Mouse (Mus musculus): ENCODE measurements around the gene Stmn3. TPM values are rescaled to one million over a fixed set of nuclear protein-coding genes. Genes with fewer than 3 reads are reported as not detected.

Stmn3 gene
- polyA plus RNA-seq, 1 experiment from 2014 or later: 56.5 TPM

- Histone ChIP-seq H3K36me3 (ENCODE audit: control insufficient read depth, insufficient read depth, low read length) (peaks cover 72% of the 10 kb centered on the region), H3K27me3 (replicated peaks; ENCODE audit: control insufficient read depth, insufficient read depth, low read length) (no peaks in the 10 kb centered on the region)
- no peak for DNase-seq (ENCODE audit: low spot score)
Observed at GRCm38 (mm10) chr2:181274639-181275038, 39.7 kb downstream of the Stmn3 start.

GRCm38 (mm10) chr2:181273829-181274228 lies 40.5 kb downstream of the Stmn3 start:
- no peak for ATAC-seq (replicated peaks; ENCODE audit: low FRiP score, low TSS enrichment, low read depth)
- H3K27ac ChIP-seq (ENCODE audit: low read depth): no peak overlapping the region
- H3K9ac ChIP-seq (ENCODE audit: low read length): no peak overlapping the region
- H3K36me3 ChIP-seq (ENCODE audit: control insufficient read depth, insufficient read depth, low read length): peaks cover 73% of the 10 kb centered on the region
- 94% methylated on average over 1 of the region's 2 CpGs for WGBS
- H3K9me3 ChIP-seq (ENCODE audit: control insufficient read depth, low read length): no peaks in the 10 kb centered on the region
- H3K27me3 ChIP-seq (replicated peaks; ENCODE audit: control insufficient read depth, insufficient read depth, low read length): no peaks in the 10 kb centered on the region
- no peak for DNase-seq (ENCODE audit: low spot score)
- H3K4me1 ChIP-seq (replicated peaks; ENCODE audit: control insufficient read depth, insufficient read depth, low read length): no peaks in the 10 kb centered on the region
- H3K4me2 ChIP-seq (ENCODE audit: low read length): no peak overlapping the region
- H3K4me3 ChIP-seq (ENCODE audit: low read depth, low read length): no peak overlapping the region

More at GRCm38 (mm10) chr2:181274639-181275038, 39.7 kb downstream of the Stmn3 start:
- H3K9me3 ChIP-seq (ENCODE audit: control insufficient read depth, low read length): no peaks in the 10 kb centered on the region
- H3K4me1 ChIP-seq (replicated peaks; ENCODE audit: control insufficient read depth, insufficient read depth, low read length): no peaks in the 10 kb centered on the region
- no peak overlapping the region for H3K4me3 ChIP-seq (ENCODE audit: low read depth, low read length)
- no peak overlapping the region for H3K27ac ChIP-seq (ENCODE audit: low read depth)
- no peak overlapping the region for H3K4me2 ChIP-seq (ENCODE audit: low read length)
- no peak overlapping the region for H3K9ac ChIP-seq (ENCODE audit: low read length)
- WGBS: 87% methylated on average over 4 of the region's 4 CpGs
- no peak for ATAC-seq (replicated peaks; ENCODE audit: low FRiP score, low TSS enrichment, low read depth)

GRCm38 (mm10) chr2:181272092-181272491 lies 42.2 kb downstream of the Stmn3 start:
- Histone ChIP-seq H3K36me3 (ENCODE audit: control insufficient read depth, insufficient read depth, low read length) (peaks cover 70% of the 10 kb centered on the region), H3K27ac (ENCODE audit: low read depth) (no peak overlapping the region)
- 79% methylated on average over 2 of the region's 2 CpGs for WGBS

GRCm38 (mm10) chr2:181266839-181267238 lies 47.5 kb downstream of the Stmn3 start:
- no peak overlapping the region for H3K27ac ChIP-seq (ENCODE audit: low read depth)
- H3K4me2 ChIP-seq (ENCODE audit: low read length): no peak overlapping the region
- no peak overlapping the region for H3K9ac ChIP-seq (ENCODE audit: low read length)
- no peaks in the 10 kb centered on the region for H3K27me3 ChIP-seq (replicated peaks; ENCODE audit: control insufficient read depth, insufficient read depth, low read length)
- DNase-seq (ENCODE audit: low spot score) (no peak), ATAC-seq (replicated peaks; ENCODE audit: low FRiP score, low TSS enrichment, low read depth) (no peak)
- H3K36me3 ChIP-seq (ENCODE audit: control insufficient read depth, insufficient read depth, low read length): peaks cover 77% of the 10 kb centered on the region
- H3K4me3 ChIP-seq (ENCODE audit: low read depth, low read length): no peak overlapping the region
- no peaks in the 10 kb centered on the region for H3K9me3 ChIP-seq (ENCODE audit: control insufficient read depth, low read length)
- 95% methylated on average over 2 of the region's 2 CpGs for WGBS
- no peaks in the 10 kb centered on the region for H3K4me1 ChIP-seq (replicated peaks; ENCODE audit: control insufficient read depth, insufficient read depth, low read length)

More at GRCm38 (mm10) chr2:181272092-181272491, 42.2 kb downstream of the Stmn3 start:
- DNase-seq (ENCODE audit: low spot score): no peak
- no peaks in the 10 kb centered on the region for H3K27me3 ChIP-seq (replicated peaks; ENCODE audit: control insufficient read depth, insufficient read depth, low read length)
- no peak overlapping the region for H3K4me2 ChIP-seq (ENCODE audit: low read length)
- no peak overlapping the region for H3K9ac ChIP-seq (ENCODE audit: low read length)
- no peaks in the 10 kb centered on the region for H3K4me1 ChIP-seq (replicated peaks; ENCODE audit: control insufficient read depth, insufficient read depth, low read length)
- H3K4me3 ChIP-seq (ENCODE audit: low read depth, low read length): no peak overlapping the region
- no peak for ATAC-seq (replicated peaks; ENCODE audit: low FRiP score, low TSS enrichment, low read depth)
- no peaks in the 10 kb centered on the region for H3K9me3 ChIP-seq (ENCODE audit: control insufficient read depth, low read length)

Other genes with a start within 250 kb of the Stmn3 start
- 2.0 and 2.4 TPM in 2 replicates for gene Kcnq2, start 179.2 kb downstream of the Stmn3 start, polyA plus RNA-seq (2014; fragmentation: Nextera tagmentation; extraction: Ambion mirVana)
- 0.32 and 0.36 TPM in 2 replicates for gene Eef1a2, start 157.5 kb downstream of the Stmn3 start, polyA plus RNA-seq (2014; fragmentation: Nextera tagmentation; extraction: Ambion mirVana)
- gene Ppdpf, start 127.3 kb downstream of the Stmn3 start, polyA plus RNA-seq (2014; fragmentation: Nextera tagmentation; extraction: Ambion mirVana): 350 and 369 TPM in 2 replicates
- gene Ptk6, start 111.7 kb downstream of the Stmn3 start, polyA plus RNA-seq (2014; fragmentation: Nextera tagmentation; extraction: Ambion mirVana): not detected in 2 replicates
- 0.09 TPM in 1 of 2 replicates, not detected in the other for gene Srms, start 101.3 kb downstream of the Stmn3 start, polyA plus RNA-seq (2014; fragmentation: Nextera tagmentation; extraction: Ambion mirVana)
- not detected in 2 replicates for gene Fndc11, start 94.5 kb downstream of the Stmn3 start, polyA plus RNA-seq (2014; fragmentation: Nextera tagmentation; extraction: Ambion mirVana)
- 2.6 and 2.8 TPM in 2 replicates for gene Helz2, start 72.5 kb downstream of the Stmn3 start, polyA plus RNA-seq (2014; fragmentation: Nextera tagmentation; extraction: Ambion mirVana)
- gene Gmeb2, start 26.5 kb downstream of the Stmn3 start, polyA plus RNA-seq (2014; fragmentation: Nextera tagmentation; extraction: Ambion mirVana): 16.4 and 16.6 TPM in 2 replicates
- 53.7 and 57.1 TPM in 2 replicates for gene Rtel1, start 5.2 kb upstream of the Stmn3 start, polyA plus RNA-seq (2014; fragmentation: Nextera tagmentation; extraction: Ambion mirVana)
- gene Zgpat, start 50.4 kb upstream of the Stmn3 start, polyA plus RNA-seq (2014; fragmentation: Nextera tagmentation; extraction: Ambion mirVana): 34.4 and 38.2 TPM in 2 replicates
- gene Arfrp1, start 50.9 kb upstream of the Stmn3 start, polyA plus RNA-seq (2014; fragmentation: Nextera tagmentation; extraction: Ambion mirVana): 50.3 and 52.6 TPM in 2 replicates
- 20.5 and 22.2 TPM in 2 replicates for gene Lime1, start 65.6 kb upstream of the Stmn3 start, polyA plus RNA-seq (2014; fragmentation: Nextera tagmentation; extraction: Ambion mirVana)
- 9.1 and 11.1 TPM in 2 replicates for gene Zbtb46, start 144.9 kb upstream of the Stmn3 start, polyA plus RNA-seq (2014; fragmentation: Nextera tagmentation; extraction: Ambion mirVana)
- gene Abhd16b, start 178.7 kb upstream of the Stmn3 start, polyA plus RNA-seq (2014; fragmentation: Nextera tagmentation; extraction: Ambion mirVana): 0.14 and 0.36 TPM in 2 replicates
- gene Tpd52l2, start 182.6 kb upstream of the Stmn3 start, polyA plus RNA-seq (2014; fragmentation: Nextera tagmentation; extraction: Ambion mirVana): 152 and 172 TPM in 2 replicates
- gene Dnajc5, start 206.0 kb upstream of the Stmn3 start, polyA plus RNA-seq (2014; fragmentation: Nextera tagmentation; extraction: Ambion mirVana): 79.4 and 79.8 TPM in 2 replicates

Data from intestine, embryonic 14.5 days (tissue).